Mouse (Mus musculus) midbrain, embryonic 14.5 days (tissue): Measurements from ENCODE around the gene Gm38392. TPM values are rescaled to one million over a fixed set of nuclear protein-coding genes. Genes with fewer than 3 reads are reported as not detected.

Experiments used
- ATAC-seq: fragments of 200-750 bp; cut with Nextera tagmentation; 2 replicates; pipeline ENCODE4 v1.8.0; 2017; ENCODE audit warnings: moderate number of reproducible peaks, moderate library complexity; ENCODE audit not compliant: low FRiP score, low TSS enrichment
- DNase-seq: peaks from one replicate; pipeline ENCODE4 v3.0.0-alpha.2; 2015
- H3K27ac ChIP-seq: fragments of 300-500 bp; sonication (generic); replicated peaks from 2 replicates; pipeline ENCODE4 v1.5.1; 2014; ENCODE audit warnings: mild to moderate bottlenecking, low read depth, low read length, moderate library complexity
- H3K27me3 ChIP-seq: fragments of 300-500 bp; sonication (generic); 2 replicates; pipeline ENCODE4 v1.6.1; 2014; ENCODE audit warnings: low read length, control low read depth, mixed read lengths; ENCODE audit not compliant: control insufficient read depth, insufficient read depth
- H3K36me3 ChIP-seq: fragments of 300-500 bp; sonication (generic); 2 replicates; pipeline ENCODE4 v1.6.1; 2014; ENCODE audit warnings: low read length, control low read depth; ENCODE audit not compliant: control insufficient read depth, insufficient read depth
- H3K4me1 ChIP-seq: fragments of 300-500 bp; sonication (generic); 2 replicates; pipeline ENCODE4 v1.6.1; 2014; ENCODE audit warnings: mild to moderate bottlenecking, antibody characterized with exemption, low read length, control low read depth; ENCODE audit not compliant: control insufficient read depth, insufficient read depth
- H3K4me2 ChIP-seq: fragments of 300-500 bp; sonication (generic); 2 replicates; pipeline ENCODE4 v1.6.1; 2014; ENCODE audit warnings: mild to moderate bottlenecking, low read length, moderate library complexity
- H3K4me3 ChIP-seq: fragments of 300-500 bp; sonication (generic); replicated peaks from 2 replicates; pipeline ENCODE4 v1.5.1; 2014; ENCODE audit warnings: low read depth, low read length
- H3K9ac ChIP-seq: fragments of 300-500 bp; sonication (generic); replicated peaks from 2 replicates; pipeline ENCODE4 v1.6.1; 2014; ENCODE audit warnings: mild to moderate bottlenecking, low read length, moderate library complexity
- H3K9me3 ChIP-seq: fragments of 300-500 bp; sonication (generic); 2 replicates; pipeline ENCODE4 v1.6.1; 2016; ENCODE audit warnings: low read length, control low read depth, mixed read lengths; ENCODE audit not compliant: control insufficient read depth
- WGBS: fragments of 180-500 bp; shearing (Covaris S2); extraction: QIAGEN DNeasy Blood & Tissue Kit; methylation state at CpG from one replicate; pipeline ENCODE4 v1.1.7; 2014; 5-methylcytosine and 5-hydroxymethylcytosine counted together
- polyA plus RNA-seq: library from polyadenylated mRNA; unstranded; fragments of >200 nt; fragmentation: Nextera tagmentation; extraction: Ambion mirVana; gene quantifications from 2 replicates; pipeline ENCODE4 v1.2.1, GENCODE M21; 2014

The Gm38392 gene
- polyA plus RNA-seq, 1 experiment from 2014 or later = not detected

DNA sequence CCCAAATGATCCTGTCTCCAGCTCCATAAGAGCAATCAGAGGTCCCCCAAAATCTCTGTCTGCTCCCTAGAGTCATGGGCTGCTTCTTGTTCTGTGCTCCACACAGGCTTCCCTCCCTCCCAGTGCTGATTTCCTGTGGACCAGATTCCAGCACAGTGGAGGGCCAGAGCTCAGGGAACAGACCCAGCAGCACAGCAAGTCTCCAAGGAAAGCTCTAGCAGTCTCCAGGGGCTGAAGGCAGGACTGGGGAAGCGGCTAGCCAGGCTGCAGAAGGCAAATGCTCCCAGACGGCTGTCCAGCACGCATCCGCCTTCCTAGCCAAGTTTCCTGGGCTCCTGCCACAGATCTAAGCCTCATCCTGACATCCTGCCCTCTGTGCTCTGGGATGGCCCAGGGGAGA, 58.1 kb downstream of the Gm38392 start:
- ATAC-seq = no peak
- Histone ChIP-seq H3K4me1 (peaks cover 54% of the 10 kb centered on the region), H3K9ac (peak overlapping the region; percentile 17; the same call in 1 of the 2 replicates), H3K4me2 (no peak overlapping the region), H3K27ac (peak overlapping the region; percentile 95), H3K4me3 (no peak overlapping the region), H3K36me3 (peaks cover 54% of the 10 kb centered on the region), H3K27me3 (no peaks in the 10 kb centered on the region), H3K9me3 (no peaks in the 10 kb centered on the region)
- WGBS = 55% methylated on average over 4 of the region's 4 CpGs
- peak; percentile 4 for DNase-seq

DNA sequence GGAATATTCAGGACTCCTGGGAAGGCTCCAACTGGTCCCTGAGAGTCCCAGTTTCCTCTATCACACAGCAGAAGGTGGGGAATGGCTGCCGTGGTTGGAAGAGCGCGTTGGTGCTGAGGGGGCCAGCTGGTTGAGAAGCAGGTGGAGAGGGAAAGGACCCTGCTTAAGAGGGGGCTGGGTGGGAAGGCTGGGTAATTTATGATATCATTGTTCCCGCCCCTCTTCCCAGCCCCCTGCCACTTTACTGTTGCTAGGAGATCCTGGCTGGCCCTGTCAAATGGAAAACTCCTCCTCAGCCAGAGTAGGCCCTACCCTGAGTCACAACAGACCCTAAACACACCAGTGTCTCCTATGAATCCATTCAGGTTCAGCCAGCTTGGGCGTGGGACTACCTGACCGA, 59.0 kb downstream of the Gm38392 start:
- H3K27me3 ChIP-seq = no peaks in the 10 kb centered on the region
- no peaks in the 10 kb centered on the region for H3K9me3 ChIP-seq
- H3K4me2 ChIP-seq = no peak overlapping the region
- H3K27ac ChIP-seq = peak overlapping the region; percentile 95
- ATAC-seq = peak; percentile 9; the same call in 1 of the 2 replicates
- 30% methylated on average over 6 of the region's 6 CpGs for WGBS
- H3K4me1 ChIP-seq = peaks cover 51% of the 10 kb centered on the region
- no peak overlapping the region for H3K9ac ChIP-seq
- peaks cover 63% of the 10 kb centered on the region for H3K36me3 ChIP-seq
- H3K4me3 ChIP-seq = no peak overlapping the region
- DNase-seq = peak; percentile 66

DNA sequence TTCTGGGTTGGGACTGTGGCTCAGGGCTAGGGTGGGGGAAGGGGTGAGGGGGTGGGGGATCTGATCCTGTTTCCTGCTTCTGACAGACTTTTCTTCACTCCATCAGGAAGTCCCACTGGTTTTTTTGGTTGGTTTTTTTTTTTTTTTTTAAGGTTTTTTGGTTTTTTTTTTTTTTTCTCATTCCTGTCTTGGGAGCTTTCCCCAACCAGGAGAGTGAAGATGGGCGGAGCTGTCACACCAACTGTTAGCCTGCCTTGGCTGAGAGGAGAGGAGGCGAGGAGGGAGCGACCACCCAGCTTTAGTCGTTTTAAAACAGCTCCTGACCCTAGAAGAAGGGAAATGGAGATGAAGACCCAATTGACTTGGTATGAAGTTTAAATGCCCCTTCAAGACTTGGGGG, 59.8 kb downstream of the Gm38392 start:
- Histone ChIP-seq H3K27me3 (no peaks in the 10 kb centered on the region), H3K9me3 (no peaks in the 10 kb centered on the region), H3K27ac (peak overlapping the region; percentile 95), H3K9ac (no peak overlapping the region), H3K4me2 (no peak overlapping the region), H3K4me3 (no peak overlapping the region), H3K4me1 (peaks cover 51% of the 10 kb centered on the region), H3K36me3 (peaks cover 67% of the 10 kb centered on the region)
- ATAC-seq (no peak), DNase-seq (no peak)
- WGBS = 43% methylated on average over 4 of the region's 4 CpGs

DNA sequence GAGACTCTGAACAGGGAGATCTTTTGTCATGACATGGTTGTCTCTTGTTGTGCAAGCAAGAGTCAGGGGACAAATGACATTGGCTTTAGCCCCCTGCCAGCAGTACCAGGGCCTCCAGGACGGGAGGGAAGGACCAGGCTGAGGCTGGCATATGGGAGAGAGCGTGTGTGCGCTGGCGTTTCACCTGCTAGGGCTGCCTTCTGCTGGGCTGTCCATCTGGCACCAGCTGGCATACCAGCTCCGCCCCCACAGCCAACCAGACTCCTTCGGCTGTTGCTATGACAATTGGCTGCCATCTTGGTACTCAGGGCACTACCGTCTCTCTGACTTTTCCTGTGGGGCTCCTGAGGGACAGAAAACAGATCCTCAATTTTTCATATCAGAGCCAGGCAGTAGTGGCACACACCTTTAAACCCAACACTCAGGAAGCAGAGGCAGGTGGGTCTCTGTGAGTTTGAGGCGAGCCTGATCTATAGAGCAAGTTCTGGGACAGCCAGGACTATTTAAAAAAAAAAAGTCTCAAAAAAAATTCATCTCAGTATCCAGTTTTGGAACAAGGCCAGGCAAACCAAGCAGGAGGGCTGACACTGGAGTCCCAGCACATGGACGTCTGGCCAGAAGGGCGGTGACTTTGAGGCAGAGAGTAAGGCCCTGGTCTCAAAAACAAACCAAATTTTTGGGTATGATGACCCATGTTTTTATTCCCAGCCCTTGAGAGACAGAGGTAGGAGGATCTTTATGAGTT, 60.7 kb downstream of the Gm38392 start:
- H3K27ac ChIP-seq = peak overlapping the region; percentile 95
- H3K4me2 ChIP-seq = no peak overlapping the region
- peaks cover 70% of the 10 kb centered on the region for H3K36me3 ChIP-seq
- no peaks in the 10 kb centered on the region for H3K27me3 ChIP-seq
- DNase-seq = peak; percentile 71
- peaks cover 54% of the 10 kb centered on the region for H3K4me1 ChIP-seq
- 0 out of 2 replicates have a peak overlapping the region, but pooled peaks have one; percentile 17 for H3K9ac ChIP-seq
- no peak; the same call in 1 of the 2 replicates for ATAC-seq
- H3K9me3 ChIP-seq = no peaks in the 10 kb centered on the region
- H3K4me3 ChIP-seq = no peak overlapping the region
- WGBS = 65% methylated on average over 10 of the region's 10 CpGs

DNA sequence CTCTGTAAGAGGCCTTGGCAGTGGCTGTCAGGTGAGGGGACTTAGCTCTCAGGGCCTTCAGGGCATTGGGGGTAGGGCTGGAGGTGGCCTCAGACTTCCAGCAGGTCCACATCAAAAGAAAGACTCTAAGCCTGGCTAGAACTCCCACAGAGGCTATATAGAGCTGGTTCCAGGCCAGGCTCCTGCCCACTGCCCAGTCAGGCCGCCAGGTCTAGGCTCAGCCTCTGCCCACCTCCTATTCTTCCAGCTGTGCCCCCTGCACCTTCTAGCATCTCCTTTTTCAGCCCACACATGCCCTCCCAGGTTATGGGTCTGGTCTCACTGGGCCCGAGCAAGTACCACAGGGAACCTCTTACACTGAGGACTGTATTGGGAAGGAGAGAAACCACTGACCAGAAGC, 62.1 kb downstream of the Gm38392 start:
- DNase-seq (no peak), ATAC-seq (no peak)
- H3K4me1 ChIP-seq = peaks cover 55% of the 10 kb centered on the region
- H3K36me3 ChIP-seq = peaks cover 75% of the 10 kb centered on the region
- WGBS = 56% methylated on average over 2 of the region's 2 CpGs
- H3K4me3 ChIP-seq = no peak overlapping the region
- no peak overlapping the region for H3K4me2 ChIP-seq
- 0 out of 2 replicates have a peak overlapping the region, but pooled peaks have one; percentile 17 for H3K9ac ChIP-seq
- no peaks in the 10 kb centered on the region for H3K9me3 ChIP-seq
- peak overlapping the region; percentile 95 for H3K27ac ChIP-seq
- H3K27me3 ChIP-seq = peaks cover 4% of the 10 kb centered on the region; the same call in 1 of the 2 replicates

DNA sequence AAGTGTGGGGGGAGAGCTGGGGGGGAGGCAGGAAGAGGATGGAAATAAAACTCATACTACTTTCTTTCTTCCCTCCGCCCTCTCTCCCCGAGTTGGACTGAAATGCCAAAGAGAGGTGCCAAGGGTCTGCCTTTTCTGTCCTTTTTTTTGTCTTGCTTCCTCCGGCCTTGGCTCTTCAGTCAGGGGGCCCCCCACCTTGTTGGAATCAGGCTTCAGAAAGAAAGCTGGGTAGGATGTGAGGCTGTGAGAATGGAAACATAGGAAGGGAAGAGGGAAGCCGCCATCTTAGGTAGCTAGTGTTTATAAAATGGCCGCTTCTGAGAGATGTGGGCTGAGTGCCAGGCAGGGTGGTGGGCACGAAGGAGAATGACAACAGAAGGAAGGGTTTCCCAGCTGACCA, 64.6 kb downstream of the Gm38392 start:
- H3K27me3 ChIP-seq = peaks cover 8% of the 10 kb centered on the region; the same call in 1 of the 2 replicates
- peak overlapping the region; percentile 95 for H3K27ac ChIP-seq
- ATAC-seq (peak; percentile 28), DNase-seq (peak; percentile 71)
- H3K4me2 ChIP-seq = peak overlapping the region; percentile 59
- peaks cover 54% of the 10 kb centered on the region for H3K4me1 ChIP-seq
- H3K36me3 ChIP-seq = peaks cover 56% of the 10 kb centered on the region
- no peak overlapping the region for H3K4me3 ChIP-seq
- no peaks in the 10 kb centered on the region for H3K9me3 ChIP-seq
- peak overlapping the region; percentile 7; the same call in 1 of the 2 replicates for H3K9ac ChIP-seq
- 52% methylated on average over 6 of the region's 6 CpGs for WGBS

DNA sequence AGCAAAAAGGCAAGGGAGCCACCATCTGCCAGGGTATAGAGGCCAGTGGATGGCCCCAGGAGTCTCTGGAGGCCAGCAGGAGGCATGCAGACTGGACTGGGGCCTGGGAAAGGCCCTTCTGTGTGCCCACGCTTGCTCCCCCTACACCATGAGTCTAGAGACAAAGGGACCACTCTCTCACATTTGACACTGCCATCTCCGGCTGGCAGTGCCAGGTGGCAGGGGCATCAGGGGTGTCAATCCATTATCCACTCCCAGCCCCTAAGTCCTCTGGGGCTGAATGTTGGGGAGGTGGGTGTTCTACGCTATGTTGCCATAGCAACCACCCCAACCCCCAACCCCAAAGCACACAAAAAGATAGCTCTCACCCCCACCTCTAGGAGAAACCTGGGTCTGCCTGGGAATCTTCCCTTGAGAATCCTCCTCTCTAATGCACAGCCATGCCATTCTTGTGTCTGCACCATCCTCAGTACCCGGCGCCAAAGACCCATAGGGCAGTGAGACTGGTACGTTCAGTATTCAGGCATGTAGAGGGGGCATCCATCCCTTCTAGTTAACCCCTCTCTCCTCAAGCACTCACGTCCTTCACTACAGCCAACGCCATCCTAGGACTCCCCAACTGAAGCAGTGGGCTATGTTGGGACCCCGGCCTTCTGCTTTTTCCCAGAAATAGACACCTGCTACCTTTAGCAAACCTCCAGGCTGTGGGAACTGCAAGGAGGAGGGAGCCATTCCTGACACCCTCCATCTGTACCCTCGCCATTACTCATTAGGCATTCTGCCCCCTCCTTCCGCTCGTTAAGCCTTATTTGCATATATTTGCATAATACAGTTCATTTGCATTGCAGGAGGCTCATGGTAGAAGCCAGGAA, 65.3 kb downstream of the Gm38392 start:
- peak overlapping the region; percentile 59 for H3K4me2 ChIP-seq
- whole genome bisulfite sequencing = 18% methylated on average over 12 of the region's 12 CpGs
- peaks cover 52% of the 10 kb centered on the region for H3K36me3 ChIP-seq
- ATAC-seq = peak; percentile 72
- H3K9ac ChIP-seq = peak overlapping the region; percentile 41; the same call in 1 of the 2 replicates
- H3K27me3 ChIP-seq = peaks cover 13% of the 10 kb centered on the region; the same call in 1 of the 2 replicates
- H3K4me3 ChIP-seq = no peak overlapping the region
- peak; percentile 84 for DNase-seq
- H3K27ac ChIP-seq = peak overlapping the region; percentile 95
- H3K4me1 ChIP-seq = peaks cover 53% of the 10 kb centered on the region
- no peaks in the 10 kb centered on the region for H3K9me3 ChIP-seq

DNA sequence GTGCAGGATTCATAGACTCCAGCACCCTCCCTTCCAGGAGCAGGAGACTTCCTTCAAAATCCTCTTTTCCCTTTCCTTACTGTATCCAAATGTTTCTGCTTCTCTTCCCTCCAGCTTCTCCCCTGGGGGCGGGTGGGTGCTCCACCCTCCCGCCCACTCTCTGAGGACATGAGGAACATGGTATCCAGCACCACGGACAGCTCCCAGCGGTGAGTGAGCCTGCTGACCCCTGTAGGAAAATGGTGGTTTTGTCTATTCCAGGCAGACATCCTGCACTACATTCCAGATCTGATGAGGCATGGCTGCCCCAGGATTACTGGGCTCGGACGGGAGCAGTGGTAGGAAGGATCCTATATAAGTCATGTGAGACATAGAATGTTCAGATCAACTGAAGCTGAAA, 66.2 kb downstream of the Gm38392 start:
- peaks cover 17% of the 10 kb centered on the region; the same call in 1 of the 2 replicates for H3K27me3 ChIP-seq
- 5% methylated on average over 6 of the region's 6 CpGs for WGBS
- no peak overlapping the region for H3K4me3 ChIP-seq
- no peaks in the 10 kb centered on the region for H3K9me3 ChIP-seq
- peaks cover 49% of the 10 kb centered on the region for H3K4me1 ChIP-seq
- H3K4me2 ChIP-seq = peak overlapping the region; percentile 59
- DNase-seq (no peak), ATAC-seq (no peak)
- peaks cover 46% of the 10 kb centered on the region for H3K36me3 ChIP-seq
- H3K27ac ChIP-seq = peak overlapping the region; percentile 95
- peak overlapping the region; percentile 41 for H3K9ac ChIP-seq
